Mouse (Mus musculus) spleen, postnatal 36 days (tissue): ENCODE data around the gene Mr1.

Experiments
- DNase-seq, 2 experiments: peaks; one replicate each; pipeline ENCODE4 v3.0.0; 2022; ENCODE audit warnings: low spot score in 2 of 2, mixed read lengths in 1 of 2

Mr1 gene

GRCm38 (mm10) chr1:155127429-155127934 lies 19.1 kb downstream of the Mr1 start:
- no peak for DNase-seq

DNA sequence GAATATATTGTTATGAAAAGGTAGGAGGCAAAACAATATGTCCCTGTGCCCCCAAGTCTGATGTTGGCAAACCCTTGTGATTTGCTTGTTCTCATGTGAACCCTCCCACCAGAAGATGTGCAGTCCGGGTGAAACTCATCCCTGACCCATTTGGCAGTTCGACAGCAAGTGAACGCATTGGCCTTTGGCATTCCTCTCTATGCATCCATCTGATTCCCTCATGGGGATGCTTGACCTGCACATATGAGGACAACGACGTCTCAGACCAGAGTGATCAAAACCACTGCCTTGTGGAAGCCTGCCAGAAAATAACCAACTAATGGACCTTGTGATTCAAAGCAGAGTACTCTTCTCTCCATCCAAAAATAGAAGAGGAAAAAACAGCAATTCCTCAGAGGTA lies 19.9 kb downstream of the Mr1 start:
- DNase-seq, result no peak

DNA sequence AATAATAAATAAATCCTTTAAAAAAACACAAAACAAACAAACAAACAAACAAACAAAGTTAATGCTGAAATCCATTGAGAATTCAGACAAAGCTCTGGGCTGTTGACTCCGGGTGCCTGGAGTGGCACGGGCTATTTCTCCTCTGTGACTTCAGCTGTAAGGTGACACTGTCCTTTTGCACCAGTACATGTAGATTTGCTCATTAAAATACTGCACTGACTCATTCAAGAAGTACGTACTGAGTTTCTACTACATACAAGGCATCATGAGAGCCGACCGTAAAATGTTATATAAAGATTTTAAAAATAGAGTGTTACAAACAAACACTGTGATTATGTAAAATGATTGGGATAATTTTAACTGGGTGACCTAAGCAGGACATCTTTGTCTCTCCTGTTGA lies 22.2 kb downstream of the Mr1 start:
- no peak for DNase-seq

DNA sequence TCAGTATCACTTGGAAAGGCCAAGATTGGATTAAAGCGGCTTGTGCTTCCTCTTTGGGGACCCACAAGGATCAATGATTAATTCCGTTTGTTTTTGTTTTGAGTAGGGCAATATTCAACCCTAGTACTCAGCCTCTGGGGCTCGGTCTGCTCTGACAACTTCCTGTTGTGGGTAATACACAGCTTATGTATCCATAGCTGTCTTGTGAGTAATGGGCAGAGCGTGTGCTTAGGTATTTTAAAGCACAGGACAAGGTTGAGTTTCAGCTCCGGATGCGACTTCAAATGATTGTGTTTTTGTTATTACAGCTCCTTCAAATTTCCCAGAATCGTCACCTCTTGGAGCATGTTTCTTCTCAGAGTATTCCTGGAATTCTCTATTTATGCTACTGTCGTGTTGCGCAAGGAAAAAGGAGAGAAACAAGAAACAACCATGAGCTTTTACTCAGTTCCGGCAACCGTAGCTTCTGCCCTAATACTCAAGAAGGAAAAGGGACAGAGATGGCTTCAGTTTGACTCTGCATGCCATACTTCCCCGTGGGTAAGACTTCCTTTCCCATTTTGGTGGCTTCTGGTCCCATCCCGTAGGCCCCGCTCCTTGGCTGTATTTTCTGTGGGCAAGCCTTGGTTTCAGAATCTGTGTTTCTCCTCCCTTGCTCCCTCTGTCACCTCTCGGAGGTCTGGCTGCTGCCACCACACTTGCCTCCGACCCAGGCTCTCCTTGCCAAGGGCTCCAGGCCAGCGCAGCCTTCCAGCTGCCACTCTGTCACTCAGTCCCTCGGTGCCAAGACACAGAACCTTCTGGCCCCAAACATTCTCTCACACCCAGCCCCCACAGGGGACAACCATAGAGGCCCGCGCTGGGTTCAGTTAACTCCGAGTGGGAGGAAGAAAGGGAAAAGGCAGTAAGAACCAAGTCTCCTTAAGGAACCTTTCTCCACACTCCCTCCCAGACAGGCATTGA lies 24.4 kb downstream of the Mr1 start:
- DNase-seq, result no peak

GRCm38 (mm10) chr1:155119719-155120118 lies 26.9 kb downstream of the Mr1 start:
- no peak for DNase-seq

- DNase-seq, result no peak
Observed at GRCm38 (mm10) chr1:155113946-155114345, 32.7 kb downstream of the Mr1 start.

GRCm38 (mm10) chr1:155112875-155113274 lies 33.7 kb downstream of the Mr1 start:
- DNase-seq, result no peak

- DNase-seq, result no peak
Observed at GRCm38 (mm10) chr1:155112118-155112517, 34.5 kb downstream of the Mr1 start.

- no peak for DNase-seq
Observed at GRCm38 (mm10) chr1:155111491-155111890, 35.1 kb downstream of the Mr1 start.

DNA sequence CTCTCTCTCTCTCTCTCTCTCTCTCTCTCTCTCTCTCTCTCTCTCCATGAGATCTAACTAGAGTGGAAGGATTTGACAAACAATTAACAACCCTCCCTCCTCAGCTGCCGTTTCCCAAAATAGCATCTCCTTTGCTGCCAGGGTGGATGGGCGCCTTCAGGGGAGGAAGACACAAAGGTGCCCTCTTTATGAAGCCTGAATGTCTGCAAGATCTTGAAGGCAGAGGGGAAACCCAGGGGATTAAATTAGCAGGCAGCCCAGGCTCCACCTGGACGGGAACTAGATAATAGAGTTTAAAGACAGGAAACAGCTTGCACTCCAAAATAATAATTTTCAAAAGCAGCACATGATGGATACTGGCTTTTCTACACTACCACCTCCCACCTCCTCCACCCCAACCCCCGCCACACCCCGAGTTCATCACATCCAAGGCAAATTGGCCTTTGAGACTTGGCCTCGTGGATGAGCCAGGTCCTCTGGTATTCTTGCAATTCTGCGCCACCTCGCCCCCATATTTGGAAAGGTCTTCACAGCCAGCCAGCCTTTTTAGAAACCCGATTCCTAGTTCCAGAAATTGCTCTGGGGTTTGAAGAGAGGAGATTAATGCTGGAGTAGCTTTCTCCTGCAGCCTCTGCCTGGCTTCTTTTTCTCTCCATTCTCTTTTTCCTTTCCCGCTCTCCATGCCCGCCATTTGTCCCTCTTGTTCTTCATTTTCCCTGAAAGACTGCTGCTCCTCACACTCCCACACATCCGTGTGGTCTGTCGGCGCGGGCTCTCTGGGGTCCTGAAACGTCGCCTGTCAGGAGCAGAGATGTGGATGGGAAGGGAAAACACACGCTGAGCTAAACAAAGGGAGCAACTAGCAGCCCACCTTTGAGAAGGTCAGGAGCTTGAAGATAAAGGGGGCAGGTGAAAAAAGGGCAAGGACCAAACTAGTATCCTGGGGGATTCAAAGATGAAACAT lies 36.9 kb downstream of the Mr1 start:
- DNase-seq, result no peak

- no peak for DNase-seq
Observed at GRCm38 (mm10) chr1:155108412-155108811, 38.2 kb downstream of the Mr1 start.

DNA sequence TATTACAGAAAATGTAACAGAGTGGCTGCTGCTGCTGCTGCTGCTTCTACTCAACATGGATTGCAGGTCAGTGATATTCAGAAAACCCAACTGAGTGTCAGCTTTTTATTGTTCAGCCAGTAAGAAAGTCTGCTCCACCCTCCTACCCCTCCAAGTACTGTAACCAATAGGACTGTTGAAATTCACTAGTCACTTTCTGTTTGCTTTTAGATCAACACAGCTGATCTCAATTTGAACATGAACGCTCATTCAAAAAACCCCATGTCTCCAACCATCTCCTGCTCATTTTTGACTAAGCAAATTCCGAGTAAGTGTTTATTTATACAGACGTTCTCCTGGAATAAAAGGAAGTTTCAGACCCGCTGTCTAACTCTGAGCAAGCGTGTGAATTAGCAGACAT lies 38.8 kb downstream of the Mr1 start:
- DNase-seq, result no peak

DNA sequence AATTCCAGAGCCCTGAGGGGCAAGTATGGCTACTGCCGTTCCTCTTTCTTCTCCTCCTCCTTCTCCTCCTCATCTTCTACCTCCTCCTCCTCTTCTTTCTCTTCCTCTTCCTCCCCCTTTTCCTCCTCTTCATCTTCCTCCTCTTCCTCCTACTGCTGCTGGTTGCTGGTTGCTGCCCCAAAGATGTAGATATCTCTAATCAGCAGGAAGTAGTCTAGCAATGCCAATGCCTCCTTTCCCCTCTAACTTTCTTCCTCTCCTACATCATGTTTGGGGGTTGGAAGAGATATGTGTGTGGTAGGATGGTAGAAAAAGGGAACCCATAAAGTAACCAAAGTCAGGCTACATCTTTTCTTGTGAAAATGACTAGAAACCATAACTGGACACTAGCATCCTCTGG lies 40.3 kb downstream of the Mr1 start:
- no peak for DNase-seq

GRCm38 (mm10) chr1:155103991-155104390 lies 42.6 kb downstream of the Mr1 start:
- no peak for DNase-seq

GRCm38 (mm10) chr1:155102631-155103030 lies 44.0 kb downstream of the Mr1 start:
- no peak for DNase-seq

DNA sequence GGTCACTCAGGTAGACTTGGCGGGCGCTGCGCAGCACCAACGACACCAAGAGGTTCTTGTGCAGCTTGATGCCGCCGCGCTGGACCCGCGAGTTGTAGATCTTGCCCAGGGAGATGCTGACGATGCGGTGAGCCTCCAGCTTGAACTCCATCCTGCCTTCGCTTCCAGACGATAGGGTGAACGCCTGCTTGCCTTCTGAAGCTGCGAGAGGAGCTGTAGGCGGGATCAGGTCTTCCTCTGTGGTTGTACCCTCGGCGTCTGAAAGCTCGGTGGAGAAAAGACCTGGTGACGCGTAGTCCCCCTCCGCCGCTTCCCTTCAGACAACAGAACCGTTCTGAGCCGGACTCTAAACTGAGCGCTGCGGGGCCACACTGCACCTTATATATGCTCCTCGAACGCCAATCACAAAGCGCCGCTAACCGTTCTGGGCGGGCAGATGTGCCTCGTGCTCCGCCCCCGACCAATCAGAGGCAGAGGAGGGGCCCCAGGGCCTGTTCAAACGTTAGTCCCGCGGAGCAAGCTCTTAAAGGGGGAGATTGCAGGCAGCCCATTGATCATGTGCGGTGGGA lies 47.2 kb downstream of the Mr1 start, which contains the start of gene Ier5:
Gene Ier5 (minus strand): TSS at position 357 of the 569 bp plus-strand sequence.
- DNase-seq, result peak; percentile 96 to 97

GRCm38 (mm10) chr1:155098486-155099279 lies 47.9 kb downstream of the Mr1 start:
- DNase-seq, result peak; percentile 62 to 69

GRCm38 (mm10) chr1:155097931-155098485 lies 48.6 kb downstream of the Mr1 start:
- peak; percentile 89 to 90 for DNase-seq

DNA sequence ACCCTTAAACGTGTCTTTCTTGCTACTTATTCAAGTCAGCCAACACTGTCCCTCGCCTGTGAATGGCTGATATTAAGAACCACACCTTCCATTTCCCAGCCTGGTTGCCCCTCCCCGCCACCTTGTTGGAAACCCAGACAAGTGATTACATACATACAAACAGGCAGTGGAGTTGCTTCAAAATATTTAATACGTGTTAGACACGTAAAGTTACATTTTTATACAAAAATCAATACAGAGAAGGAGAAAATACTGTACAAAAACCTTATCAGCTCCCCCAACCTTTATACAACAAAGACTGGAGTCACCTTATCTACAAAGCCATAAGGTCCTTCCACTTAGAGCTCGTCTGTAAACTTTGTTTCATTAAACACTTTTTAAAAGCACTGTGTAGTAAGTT lies 49.3 kb downstream of the Mr1 start:
- peak; percentile 48 to 67 for DNase-seq

DNA sequence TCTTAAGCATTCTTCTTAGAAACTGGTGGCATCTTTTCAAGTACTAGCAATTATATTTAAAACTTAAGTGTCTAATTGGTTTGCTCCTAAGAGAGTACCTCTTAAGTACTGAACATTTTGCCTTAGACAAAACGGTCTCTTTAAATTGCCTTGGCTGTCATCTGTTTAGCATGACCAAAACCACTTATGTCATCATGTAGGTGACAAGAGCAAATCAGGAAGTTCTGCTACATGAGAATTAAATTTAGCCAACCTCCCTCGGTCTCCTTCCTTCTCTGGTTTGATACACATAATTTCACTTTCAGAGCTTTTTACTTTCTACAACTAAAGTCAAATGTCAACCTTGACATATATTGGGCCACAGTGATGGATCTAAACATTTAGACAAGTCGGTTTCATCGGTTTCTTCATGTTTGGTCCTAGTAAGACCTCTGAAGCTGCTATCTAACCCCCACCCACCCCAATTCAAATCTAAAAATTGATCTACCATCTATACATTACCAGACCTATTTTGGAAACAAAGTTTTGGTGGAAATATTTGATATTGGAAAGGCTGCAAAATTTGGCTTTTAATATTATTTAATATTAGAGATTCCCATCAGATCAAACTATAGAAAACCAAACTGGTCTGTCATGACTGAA lies 49.9 kb downstream of the Mr1 start:
- peak; percentile 46 to 58 for DNase-seq
